Mouse (Mus musculus): ENCODE measurements around the gene Pm20d1.

Pm20d1 gene

GRCm38 (mm10) chr1:131828297-131829126 is 31.3 kb downstream of the Pm20d1 start:
- DNase-seq (ENCODE audit: low read depth) = peak; percentile 70

GRCm38 (mm10) chr1:131829279-131829678 is 32.1 kb downstream of the Pm20d1 start:
- DNase-seq (ENCODE audit: low read depth) = peak; percentile 12

GRCm38 (mm10) chr1:131830561-131830960 is 33.4 kb downstream of the Pm20d1 start:
- no peak for DNase-seq (ENCODE audit: low read depth)

GRCm38 (mm10) chr1:131830971-131831641 is 33.9 kb downstream of the Pm20d1 start:
- DNase-seq (ENCODE audit: low read depth) = peak; percentile 22

GRCm38 (mm10) chr1:131837035-131837434 is 39.9 kb downstream of the Pm20d1 start:
- no peak for DNase-seq (ENCODE audit: low read depth)

GRCm38 (mm10) chr1:131838542-131838941 is 41.4 kb downstream of the Pm20d1 start:
- no peak for DNase-seq (ENCODE audit: low read depth)

- no peak for DNase-seq (ENCODE audit: low read depth)
Observed at GRCm38 (mm10) chr1:131839279-131839678, 42.1 kb downstream of the Pm20d1 start.

- no peak for DNase-seq (ENCODE audit: low read depth)
Observed at GRCm38 (mm10) chr1:131842221-131842620, 45.0 kb downstream of the Pm20d1 start.

GRCm38 (mm10) chr1:131843758-131844157 is 46.6 kb downstream of the Pm20d1 start:
- no peak for DNase-seq (ENCODE audit: low read depth)

GRCm38 (mm10) chr1:131844883-131845282 is 47.7 kb downstream of the Pm20d1 start:
- no peak for DNase-seq (ENCODE audit: low read depth)

- DNase-seq (ENCODE audit: low read depth) = peak; percentile 68
Observed at GRCm38 (mm10) chr1:131846255-131846654, 49.1 kb downstream of the Pm20d1 start.

GRCm38 (mm10) chr1:131861811-131862210 is 64.6 kb downstream of the Pm20d1 start:
- no peak for DNase-seq (ENCODE audit: low read depth)

GRCm38 (mm10) chr1:131865596-131865995 is 68.4 kb downstream of the Pm20d1 start:
- DNase-seq (ENCODE audit: low read depth) = no peak

GRCm38 (mm10) chr1:131866304-131866999 is 69.3 kb downstream of the Pm20d1 start:
- no peak for DNase-seq (ENCODE audit: low read depth)

- peak; percentile 99 for DNase-seq (ENCODE audit: low read depth)
Observed at GRCm38 (mm10) chr1:131867093-131867945, 70.1 kb downstream of the Pm20d1 start, which contains the start of gene Rab29. Gene Rab29, plus strand, starts transcription at chr1:131867224.

- peak; percentile 17 for DNase-seq (ENCODE audit: low read depth)
Observed at GRCm38 (mm10) chr1:131867946-131868290, 70.7 kb downstream of the Pm20d1 start.

GRCm38 (mm10) chr1:131869561-131869960 is 72.4 kb downstream of the Pm20d1 start:
- DNase-seq (ENCODE audit: low read depth) = no peak
